Mouse (Mus musculus) forebrain, embryonic 16.5 days (tissue): ENCODE data around the gene Cib3. TPM values are rescaled to one million over a fixed set of nuclear protein-coding genes. Genes with fewer than 3 reads are reported as not detected.

Experiments used
- ATAC-seq: fragments of 200-750 bp; cut with Nextera tagmentation; 2 replicates; pipeline ENCODE4 v1.8.0; 2017; ENCODE audit warnings: mild to moderate bottlenecking, moderate library complexity
- H3K27ac ChIP-seq: fragments of 300-500 bp; sonication (generic); 2 replicates; pipeline ENCODE4 v1.5.1; 2014; ENCODE audit warnings: low read length, control low read depth
- H3K27me3 ChIP-seq: fragments of 300-500 bp; sonication (generic); replicated peaks from 2 replicates; pipeline ENCODE4 v1.6.1; 2014; ENCODE audit warnings: low read length; ENCODE audit not compliant: control insufficient read depth, insufficient read depth
- H3K36me3 ChIP-seq: fragments of 300-500 bp; sonication (generic); 2 replicates; pipeline ENCODE4 v1.6.1; 2014; ENCODE audit not compliant: control insufficient read depth, insufficient read depth
- H3K4me1 ChIP-seq: fragments of 300-500 bp; sonication (generic); replicated peaks from 2 replicates; pipeline ENCODE4 v1.6.1; 2014; ENCODE audit warnings: low read length; ENCODE audit not compliant: control insufficient read depth, insufficient read depth
- H3K4me2 ChIP-seq: fragments of 300-500 bp; sonication (generic); 2 replicates; pipeline ENCODE4 v1.6.1; 2014; ENCODE audit warnings: mild to moderate bottlenecking, low read length, control low read depth
- H3K4me3 ChIP-seq: fragments of 300-500 bp; sonication (generic); replicated peaks from 2 replicates; pipeline ENCODE4 v1.5.1; 2014; ENCODE audit warnings: mild to moderate bottlenecking, low read length, control low read depth
- H3K9ac ChIP-seq: fragments of 300-500 bp; sonication (generic); replicated peaks from 2 replicates; pipeline ENCODE4 v1.6.1; 2014; ENCODE audit warnings: low read depth, low read length, control low read depth
- H3K9me3 ChIP-seq: fragments of 300-500 bp; sonication (generic); 2 replicates; pipeline ENCODE4 v1.6.1; 2016; ENCODE audit warnings: low read length; ENCODE audit not compliant: control insufficient read depth
- WGBS: fragments of 180-500 bp; shearing (Covaris S2); extraction: QIAGEN DNeasy Blood & Tissue Kit; methylation state at CpG from one replicate; pipeline ENCODE4 v1.1.7; 2014; 5-methylcytosine and 5-hydroxymethylcytosine counted together
- polyA plus RNA-seq: library from polyadenylated mRNA; unstranded; fragments of >200 nt; fragmentation: Nextera tagmentation; extraction: Ambion mirVana; gene quantifications from 2 replicates; pipeline ENCODE4 v1.2.1, GENCODE M21; 2015

Cib3 gene
- polyA plus RNA-seq, 1 experiment from 2014 or later, result not detected

GRCm38 (mm10) chr8:72240951-72241350 is 28.3 kb upstream of the Cib3 start:
- H3K9ac ChIP-seq, result peak overlapping the region; percentile 71
- H3K36me3 ChIP-seq, result no peaks in the 10 kb centered on the region
- WGBS, result 57% methylated on average over 7 of the region's 7 CpGs
- no peak overlapping the region for H3K27ac ChIP-seq
- no peaks in the 10 kb centered on the region for H3K27me3 ChIP-seq
- H3K9me3 ChIP-seq, result no peaks in the 10 kb centered on the region
- H3K4me3 ChIP-seq, result peak overlapping the region; percentile 77
- no peak for ATAC-seq
- H3K4me2 ChIP-seq, result peak overlapping the region; percentile 74
- H3K4me1 ChIP-seq, result peaks cover 18% of the 10 kb centered on the region

- under 1% methylated on average over 24 of the region's 24 CpGs for WGBS
- no peak for ATAC-seq
Observed at GRCm38 (mm10) chr8:72240403-72240763, 27.7 kb upstream of the Cib3 start.

GRCm38 (mm10) chr8:72239499-72240402 is 27.1 kb upstream of the Cib3 start, which contains the start of gene Ap1m1:
Ap1m1 (plus strand) TSS chr8:72240018.
- peak within 1 kb of the TSS; percentile 74 for H3K4me2 ChIP-seq
- peak within 1 kb of the TSS; percentile 77 for H3K4me3 ChIP-seq
- WGBS, result under 1% methylated on average over 54 of the region's 54 CpGs
- peak within 1 kb of the TSS; percentile 96 for H3K27ac ChIP-seq
- peak; percentile 94 for ATAC-seq
- H3K27me3 ChIP-seq, result no peaks in the 10 kb centered on the region
- no peaks in the 10 kb centered on the region for H3K9me3 ChIP-seq
- H3K4me1 ChIP-seq, result peaks cover 18% of the 10 kb centered on the region
- H3K36me3 ChIP-seq, result no peaks in the 10 kb centered on the region
- H3K9ac ChIP-seq, result peak within 1 kb of the TSS; percentile 71

More at GRCm38 (mm10) chr8:72240403-72240763, 27.7 kb upstream of the Cib3 start:
- Histone ChIP-seq H3K27me3 (no peaks in the 10 kb centered on the region), H3K9ac (peak overlapping the region; percentile 71), H3K4me1 (peaks cover 18% of the 10 kb centered on the region), H3K36me3 (no peaks in the 10 kb centered on the region), H3K27ac (peak overlapping the region; percentile 96), H3K9me3 (no peaks in the 10 kb centered on the region), H3K4me3 (peak overlapping the region; percentile 77), H3K4me2 (peak overlapping the region; percentile 74)

GRCm38 (mm10) chr8:72222656-72223055 is 10.0 kb upstream of the Cib3 start:
- no peak for ATAC-seq
- 92% methylated on average over 5 of the region's 5 CpGs for WGBS
- Histone ChIP-seq H3K27ac (no peak overlapping the region), H3K36me3 (peaks cover 21% of the 10 kb centered on the region), H3K9ac (no peak overlapping the region), H3K4me2 (no peak overlapping the region), H3K4me1 (peaks cover 11% of the 10 kb centered on the region), H3K9me3 (no peaks in the 10 kb centered on the region), H3K4me3 (no peak overlapping the region), H3K27me3 (no peaks in the 10 kb centered on the region)

GRCm38 (mm10) chr8:72220758-72221157 is 8.1 kb upstream of the Cib3 start:
- 78% methylated on average over 4 of the region's 4 CpGs for WGBS
- peak overlapping the region; percentile 83 for H3K4me3 ChIP-seq
- H3K27me3 ChIP-seq, result no peaks in the 10 kb centered on the region
- H3K36me3 ChIP-seq, result peaks cover 21% of the 10 kb centered on the region
- no peaks in the 10 kb centered on the region for H3K9me3 ChIP-seq
- peaks cover 11% of the 10 kb centered on the region for H3K4me1 ChIP-seq
- peak overlapping the region; percentile 82 for H3K4me2 ChIP-seq
- H3K27ac ChIP-seq, result no peak overlapping the region
- ATAC-seq, result no peak
- no peak overlapping the region for H3K9ac ChIP-seq

GRCm38 (mm10) chr8:72219541-72220363 is 7.1 kb upstream of the Cib3 start, which contains the start of gene Fam32a:
Fam32a (plus strand) TSS chr8:72219730.
- Histone ChIP-seq H3K4me2 (peak within 1 kb of the TSS; percentile 82), H3K9ac (peak within 1 kb of the TSS; percentile 75), H3K4me3 (peak within 1 kb of the TSS; percentile 83), H3K9me3 (no peaks in the 10 kb centered on the region), H3K27me3 (no peaks in the 10 kb centered on the region), H3K36me3 (peaks cover 21% of the 10 kb centered on the region), H3K27ac (peak within 1 kb of the TSS; percentile 75), H3K4me1 (peaks cover 11% of the 10 kb centered on the region)
- peak; percentile 98 for ATAC-seq
- WGBS, result 12% methylated on average over 39 of the region's 39 CpGs

- H3K9me3 ChIP-seq, result no peaks in the 10 kb centered on the region
- 80% methylated on average over 9 of the region's 10 CpGs for WGBS
- no peak overlapping the region for H3K27ac ChIP-seq
- peak; percentile 13; the same call in 1 of the 2 replicates for ATAC-seq
- H3K9ac ChIP-seq, result no peak overlapping the region
- peaks cover 19% of the 10 kb centered on the region for H3K36me3 ChIP-seq
- H3K27me3 ChIP-seq, result no peaks in the 10 kb centered on the region
- H3K4me1 ChIP-seq, result peaks cover 11% of the 10 kb centered on the region
- peak overlapping the region; percentile 82 for H3K4me2 ChIP-seq
- H3K4me3 ChIP-seq, result peak overlapping the region; percentile 83
Observed at GRCm38 (mm10) chr8:72218781-72219540, 6.3 kb upstream of the Cib3 start.

- WGBS, result 38% methylated on average over 1 of the region's 1 CpGs
- no peak for ATAC-seq
- Histone ChIP-seq H3K9ac (no peak overlapping the region), H3K36me3 (no peaks in the 10 kb centered on the region), H3K27me3 (no peaks in the 10 kb centered on the region), H3K27ac (no peak overlapping the region), H3K4me1 (peaks cover 8% of the 10 kb centered on the region), H3K4me2 (no peak overlapping the region), H3K9me3 (no peaks in the 10 kb centered on the region), H3K4me3 (no peak overlapping the region)
Observed at GRCm38 (mm10) chr8:72215871-72216270, 3.2 kb upstream of the Cib3 start.
